In the genomic region with DNA sequence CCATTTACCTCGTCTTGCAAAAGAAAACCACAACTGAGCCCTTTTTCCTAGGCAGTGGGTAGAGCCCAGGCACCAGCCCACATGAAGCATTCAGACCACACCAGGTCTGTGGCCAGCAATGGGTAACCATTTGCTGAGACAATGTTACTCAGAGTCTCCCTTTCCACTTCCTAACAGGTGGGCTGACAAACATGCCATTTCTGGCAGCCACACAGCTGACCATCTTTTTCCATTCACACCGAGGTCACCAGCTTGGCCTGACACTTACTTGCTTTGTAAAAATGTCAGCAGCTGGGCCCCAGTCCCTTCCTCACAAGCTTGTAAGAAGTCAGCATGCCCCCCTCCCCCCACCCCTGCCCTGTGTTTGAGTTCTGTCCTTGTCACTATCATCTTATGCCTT, we compare ENCODE assay signal across 17 mouse cellular contexts.
A peak's percentile ranks its signal among the peaks of the same experiment; 100 is the strongest.
DNase-seq lines count a peak whose midpoint lies in the region; ATAC-seq lines count a peak whose summit lies in the region.
"Had no signal": no experiment of that assay in that cellular context is flagged by ENCODE, and none has a peak within 500 bp of the region (broad histone marks: within the 10 kb centered on the region; RNA-seq: fewer than 3 reads in every experiment).

No protein-coding gene starts in this region.

- DNase-seq in 416B (ENCODE audit: low read depth), result peak; percentile 82
- peak; percentile 28 for DNase-seq in CD4-positive helper T cell, adult 2 months (ENCODE audit: low read depth, low spot score)
- DNase-seq in natural killer cell, adult 2 months (ENCODE audit: low spot score in 2 of 2), result peak; percentile 18 to 46
- DNase-seq in heart, postnatal 4 days, result no peak
- no peak for DNase-seq in heart, postnatal 25 days (ENCODE audit: low spot score)
- DNase-seq in layer of hippocampus, postnatal 25 days (ENCODE audit: extremely low spot score in 1 of 2, low spot score in 1 of 2), result no peak
- DNase-seq: adrenal gland, adult 8-10 months; adrenal gland, postnatal 36 days; cerebellum, adult 2 months; cerebellum, postnatal 10 days; gastrocnemius, adult 2 months; gastrocnemius, postnatal 25 days; heart, adult 11 months had no signal

- 0 out of 2 replicates have a peak, but pooled peaks have one; percentile 15 for ATAC-seq in common myeloid progenitor, adult 5-6 weeks (replicated peaks; ENCODE audit: low read depth, poor library complexity, severe bottlenecking)
- ATAC-seq: forebrain, embryonic 14.5 days; hindbrain, postnatal 0 days; intestine, embryonic 15.5 days had no signal

- intact Hi-C loops in heart, postnatal 25 days (cut with DNase I), result no loop called here

Comparison
In these comparisons a context has a peak if more than half of its experiments do, and no peak if none do; other contexts are left out.
1. DNase-seq: peak in 416B (single experiment), CD4-positive helper T cell, adult 2 months (single experiment) and natural killer cell, adult 2 months (2 of 2); none in heart, postnatal 4 days (single experiment), heart, postnatal 25 days (single experiment) and layer of hippocampus, postnatal 25 days (0 of 2).